Mouse (Mus musculus) thymus, adult 2 months (tissue): ENCODE measurements at regions not wholly inside any gene's neighbourhood (a gene's known extent, or its start where the extent isn't known, plus 50 kb on each side); places are given as distances from the start of the nearest gene placed in this dataset.

Source experiments
- DNase-seq: peaks from one replicate; pipeline ENCODE4 v3.0.0; 2021
- H3K27ac ChIP-seq: fragments of 200-500 bp; 2 replicates; pipeline ENCODE4 v1.5.1; 2012; ENCODE audit warnings: low read length, control low read depth; ENCODE audit not compliant: control insufficient read depth, insufficient read depth
- H3K27me3 ChIP-seq: fragments of 200-500 bp; 2 replicates; pipeline ENCODE4 v1.6.1; 2012; ENCODE audit warnings: mild to moderate bottlenecking, low read length, moderate library complexity, mixed read lengths; ENCODE audit not compliant: control insufficient read depth, insufficient read depth
- H3K36me3 ChIP-seq: fragments of 200-500 bp; 2 replicates; pipeline ENCODE4 v1.6.1; 2012; ENCODE audit warnings: mild to moderate bottlenecking, low read length, moderate library complexity; ENCODE audit not compliant: control insufficient read depth, insufficient read depth
- H3K4me1 ChIP-seq: fragments of 200-500 bp; replicated peaks from 2 replicates; pipeline ENCODE4 v1.6.1; 2012; ENCODE audit warnings: low read length; ENCODE audit not compliant: control insufficient read depth, insufficient read depth
- H3K4me3 ChIP-seq: fragments of 200-500 bp; 2 replicates; pipeline ENCODE4 v1.5.1; 2012; ENCODE audit warnings: mild to moderate bottlenecking, low read length, control low read depth, moderate library complexity; ENCODE audit not compliant: control insufficient read depth, insufficient read depth
- CTCF ChIP-seq: fragments of 200-500 bp; IDR thresholded peaks from 2 replicates; pipeline ENCODE4 v1.5.1; 2012; ENCODE audit warnings: mild to moderate bottlenecking, control low read depth, low read length, moderate library complexity, borderline replicate concordance; ENCODE audit not compliant: control insufficient read depth, poor library complexity, insufficient read depth; ENCODE audit errors: extremely low read depth
- POLR2A ChIP-seq: fragments of 200-500 bp; IDR thresholded peaks from 2 replicates; pipeline ENCODE4 v1.6.1; 2012; ENCODE audit warnings: mild to moderate bottlenecking, low read length, control low read depth, moderate library complexity; ENCODE audit not compliant: control insufficient read depth, poor library complexity, insufficient read depth; ENCODE audit errors: extremely low read depth
- WGBS: fragments of 180-500 bp; shearing (Covaris S2); methylation state at CpG from one replicate; pipeline ENCODE4 v1.1.7; 2018; 5-methylcytosine and 5-hydroxymethylcytosine counted together

GRCm38 (mm10) chr6:100109351-100109750 lies 177.9 kb downstream of the Rybp start:
- H3K27me3 ChIP-seq, result no peaks in the 10 kb centered on the region
- H3K36me3 ChIP-seq, result no peaks in the 10 kb centered on the region
- H3K4me3 ChIP-seq, result no peak overlapping the region
- H3K27ac ChIP-seq, result no peak overlapping the region
- TF ChIP-seq CTCF (no peak), POLR2A (no peak)
- DNase-seq, result no peak
- WGBS, result 78% methylated on average over 3 of the region's 3 CpGs
- H3K4me1 ChIP-seq, result no peaks in the 10 kb centered on the region; the same call in 1 of the 2 replicates

GRCm38 (mm10) chr6:100107508-100107907 lies 179.8 kb downstream of the Rybp start:
- H3K36me3 ChIP-seq, result no peaks in the 10 kb centered on the region
- no peaks in the 10 kb centered on the region for H3K4me1 ChIP-seq
- 97% methylated on average over 3 of the region's 3 CpGs for WGBS
- DNase-seq, result no peak
- TF ChIP-seq POLR2A, result no peak
- TF ChIP-seq CTCF, result no peak
- H3K27me3 ChIP-seq, result no peaks in the 10 kb centered on the region
- H3K4me3 ChIP-seq, result no peak overlapping the region
- H3K27ac ChIP-seq, result no peak overlapping the region

- 98% methylated on average over 5 of the region's 5 CpGs for WGBS
- no peaks in the 10 kb centered on the region for H3K4me1 ChIP-seq
- no peak for DNase-seq
- no peaks in the 10 kb centered on the region for H3K27me3 ChIP-seq
- H3K4me3 ChIP-seq, result no peak overlapping the region
- H3K36me3 ChIP-seq, result no peaks in the 10 kb centered on the region
- H3K27ac ChIP-seq, result no peak overlapping the region
- TF ChIP-seq POLR2A (no peak), CTCF (no peak)
Observed at GRCm38 (mm10) chr6:100107066-100107465, 180.2 kb downstream of the Rybp start.

GRCm38 (mm10) chr6:100100565-100101133 lies 186.6 kb downstream of the Rybp start:
- Histone ChIP-seq H3K27ac (no peak overlapping the region), H3K27me3 (no peaks in the 10 kb centered on the region), H3K4me3 (no peak overlapping the region), H3K36me3 (no peaks in the 10 kb centered on the region), H3K4me1 (no peaks in the 10 kb centered on the region)
- 83% methylated on average over 4 of the region's 4 CpGs for WGBS
- DNase-seq, result no peak
- TF ChIP-seq CTCF, result no peak
- no peak for TF ChIP-seq POLR2A

GRCm38 (mm10) chr6:100096393-100097125 lies 190.7 kb downstream of the Rybp start:
- DNase-seq, result no peak
- Histone ChIP-seq H3K36me3 (no peaks in the 10 kb centered on the region), H3K4me1 (no peaks in the 10 kb centered on the region), H3K27ac (no peak overlapping the region), H3K4me3 (no peak overlapping the region), H3K27me3 (no peaks in the 10 kb centered on the region)
- TF ChIP-seq CTCF (no peak), POLR2A (no peak)
- 89% methylated on average over 13 of the region's 13 CpGs for WGBS

- no peaks in the 10 kb centered on the region for H3K4me1 ChIP-seq
- no peak overlapping the region for H3K4me3 ChIP-seq
- H3K27ac ChIP-seq, result no peak overlapping the region
- TF ChIP-seq POLR2A, result no peak
- no peak for DNase-seq
- WGBS, result 94% methylated on average over 6 of the region's 6 CpGs
- no peaks in the 10 kb centered on the region for H3K27me3 ChIP-seq
- H3K36me3 ChIP-seq, result no peaks in the 10 kb centered on the region
Observed at GRCm38 (mm10) chr6:100094653-100095217, 192.6 kb downstream of the Rybp start.

- no peaks in the 10 kb centered on the region for H3K27me3 ChIP-seq
- no peak overlapping the region for H3K27ac ChIP-seq
- TF ChIP-seq CTCF, result no peak
- no peak for TF ChIP-seq POLR2A
- no peak for DNase-seq
- 85% methylated on average over 8 of the region's 8 CpGs for WGBS
- H3K4me3 ChIP-seq, result no peak overlapping the region
- no peaks in the 10 kb centered on the region for H3K36me3 ChIP-seq
- H3K4me1 ChIP-seq, result no peaks in the 10 kb centered on the region
Observed at GRCm38 (mm10) chr6:100092870-100093269, 194.4 kb downstream of the Rybp start.
